Mouse (Mus musculus): ENCODE results near the gene Wnk4.

- TF ChIP-seq CTCF (IDR thresholded peaks at IDR 0.05; ENCODE audit: low read depth) = peak; percentile 59
- no peak for TF ChIP-seq EP300 (IDR thresholded peaks at IDR 0.05; ENCODE audit: low read depth)
These were observed 6.6 kb upstream of the Wnk4 start, which contains the start of gene Vps25 for GRCm38 (mm10) chr11:101253613-101254389.

All from liver, embryonic 14.5 days (tissue).